Mouse (Mus musculus): ENCODE data around the gene Ppp2r2d.
A peak's percentile ranks its signal among the peaks of the same experiment; 100 is the strongest.

Ppp2r2d gene

DNA sequence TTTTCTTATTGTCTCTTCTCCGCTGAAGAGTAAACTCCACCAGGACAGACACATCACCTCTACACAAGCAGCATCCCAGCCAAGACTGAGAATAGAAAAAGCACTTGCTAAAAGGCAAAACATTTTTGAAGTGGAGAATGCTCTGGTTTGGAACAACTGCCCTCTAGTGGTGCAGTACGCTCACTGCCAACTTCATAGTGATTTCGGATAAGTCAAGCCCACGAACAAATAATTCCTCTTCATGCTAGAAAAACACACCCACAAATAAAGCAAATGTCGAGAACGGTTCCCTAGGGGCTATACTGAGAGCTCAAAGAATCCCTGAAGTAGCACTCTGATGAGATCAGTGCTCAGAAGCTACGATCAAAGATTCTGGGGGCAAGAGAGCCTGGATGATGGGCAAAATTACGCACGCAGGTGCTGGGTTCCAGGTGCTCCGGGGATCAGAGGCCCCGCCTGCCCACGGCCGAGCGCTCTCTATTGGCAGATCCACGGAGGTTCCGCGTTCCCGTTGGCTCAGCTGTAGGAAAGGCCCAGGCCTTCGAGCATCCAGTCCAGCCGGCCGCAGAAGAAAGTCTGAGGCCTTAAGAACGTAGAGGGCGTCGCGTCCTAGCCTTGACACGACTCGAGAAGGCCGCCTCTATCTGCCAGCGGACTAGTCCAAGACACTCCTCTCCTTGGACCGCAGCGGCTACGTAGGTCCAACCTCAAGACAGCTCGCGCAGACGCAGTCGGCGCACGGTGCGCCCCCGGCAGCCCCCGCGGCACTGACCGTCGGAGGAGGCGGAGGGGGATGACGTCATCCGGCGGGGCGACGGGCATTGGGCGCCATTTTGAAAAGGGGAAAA lies at the start of gene Ppp2r2d, which contains the start of gene Mapk1ip1:
Gene Ppp2r2d (plus strand): TSS at position 536 of the 848 bp plus-strand sequence.
Gene Mapk1ip1 (minus strand): TSS at position 730 of the 848 bp plus-strand sequence.
- DNase-seq = peak; percentile 97

DNA sequence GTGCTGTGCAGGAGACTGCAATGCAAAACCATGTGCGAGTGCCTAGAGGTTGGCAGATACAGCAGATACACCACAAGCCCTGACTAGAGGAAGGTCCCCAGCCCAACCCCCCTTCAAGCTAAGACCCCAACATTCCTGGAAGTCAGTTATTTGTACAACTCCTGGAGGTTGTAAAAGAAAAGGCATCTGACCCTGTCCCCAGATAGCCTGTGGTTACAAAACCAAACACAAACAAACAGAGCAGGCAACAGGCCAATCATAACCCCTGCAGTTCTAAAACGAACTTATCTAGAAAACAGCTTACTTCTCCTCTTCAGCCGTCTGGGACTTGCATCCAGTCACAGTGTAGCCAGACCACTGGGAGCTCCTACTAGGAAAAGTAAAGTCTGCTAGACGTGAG lies 42.5 kb upstream of the Ppp2r2d start:
- DNase-seq = no peak

DNA sequence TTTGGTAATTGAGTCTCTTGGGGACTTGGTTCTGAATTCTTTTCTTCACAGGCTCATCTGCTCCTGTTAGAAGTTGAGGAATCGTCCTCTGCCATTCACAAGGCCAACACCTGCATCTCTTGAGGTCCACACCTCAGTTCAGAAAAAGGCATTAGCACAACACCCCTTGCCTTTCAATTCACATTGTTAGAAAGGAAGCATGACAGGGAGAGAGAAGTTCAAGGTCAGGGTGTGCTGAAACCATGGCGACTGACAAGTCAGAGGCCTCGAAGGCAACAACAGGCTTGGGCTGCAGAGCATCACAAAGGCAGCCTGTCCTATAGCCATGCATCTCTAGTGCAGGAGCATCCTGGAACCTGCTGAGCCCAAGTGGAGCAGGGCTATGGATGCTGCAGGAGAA lies 38.7 kb upstream of the Ppp2r2d start:
- no peak for DNase-seq

DNA sequence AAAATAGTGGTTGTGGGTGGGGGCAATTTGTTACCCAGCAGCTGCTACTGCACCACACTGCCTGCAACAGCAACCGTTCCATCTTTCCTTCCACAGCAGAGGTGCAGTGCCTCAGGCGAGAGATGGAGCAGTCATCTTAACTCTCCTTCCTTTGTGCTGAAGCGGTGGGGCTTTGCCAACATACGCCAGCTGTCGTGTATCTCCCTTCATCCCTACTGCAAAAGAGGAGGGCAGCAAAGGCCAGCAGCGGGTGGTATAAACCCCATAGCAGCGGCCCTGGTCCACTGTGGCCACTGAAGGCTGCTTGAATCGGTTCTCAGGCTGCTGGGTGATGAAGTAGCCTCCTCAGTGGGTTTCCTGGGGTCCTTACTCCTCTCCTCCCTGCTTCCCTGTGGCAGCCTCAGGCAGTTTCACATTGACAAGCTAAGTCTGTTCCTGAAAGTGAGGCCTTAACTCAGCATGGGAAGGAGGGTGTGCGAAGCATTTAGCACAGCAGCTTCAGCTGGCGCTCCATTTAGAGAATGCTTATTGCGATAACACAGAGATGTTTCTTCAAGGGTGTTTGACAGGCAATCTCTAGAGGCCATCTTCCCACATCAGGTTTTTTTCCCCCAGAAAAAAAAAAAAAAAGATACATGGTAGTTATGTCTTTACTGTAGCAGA lies 32.5 kb upstream of the Ppp2r2d start:
- DNase-seq = no peak

DNA sequence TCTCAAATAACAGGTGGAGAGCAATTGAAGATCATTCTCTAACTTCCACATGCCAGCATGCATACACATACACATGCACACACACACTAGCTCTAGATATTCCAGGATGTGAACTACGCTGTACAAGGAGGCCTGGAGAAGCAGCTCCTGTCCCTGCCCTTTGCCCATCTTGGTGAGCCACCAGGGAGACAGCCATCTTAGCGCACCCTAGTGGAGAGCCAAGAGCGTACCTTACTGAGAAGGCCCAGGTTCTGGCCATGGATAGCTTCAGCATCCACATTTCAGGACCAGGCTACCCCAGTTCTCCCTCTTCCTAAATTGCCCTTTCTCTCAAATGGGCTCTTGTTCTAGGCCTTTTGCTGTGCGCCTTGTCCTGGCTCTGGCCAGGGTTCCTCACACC lies 27.6 kb upstream of the Ppp2r2d start:
- DNase-seq = no peak

DNA sequence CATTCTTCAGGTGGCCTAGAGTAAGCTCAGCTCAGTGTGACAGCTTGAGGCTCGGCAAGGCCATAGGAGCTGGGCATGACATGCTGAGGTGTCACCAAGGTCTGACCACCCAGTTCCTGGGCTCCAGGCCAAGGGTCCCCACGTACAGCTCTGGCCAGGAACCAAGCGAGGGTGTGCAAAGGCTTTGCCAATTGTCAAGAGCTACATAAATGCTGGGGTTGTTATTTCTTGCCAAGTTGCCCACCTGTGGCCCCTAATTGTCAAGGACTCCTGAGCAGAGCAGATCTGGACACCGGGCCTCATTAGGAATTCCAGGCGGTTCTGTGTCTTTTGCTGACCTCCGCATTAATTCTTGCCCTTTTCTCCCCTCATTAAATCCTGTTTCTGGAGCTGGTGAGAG lies 21.5 kb upstream of the Ppp2r2d start:
- no peak for DNase-seq

DNA sequence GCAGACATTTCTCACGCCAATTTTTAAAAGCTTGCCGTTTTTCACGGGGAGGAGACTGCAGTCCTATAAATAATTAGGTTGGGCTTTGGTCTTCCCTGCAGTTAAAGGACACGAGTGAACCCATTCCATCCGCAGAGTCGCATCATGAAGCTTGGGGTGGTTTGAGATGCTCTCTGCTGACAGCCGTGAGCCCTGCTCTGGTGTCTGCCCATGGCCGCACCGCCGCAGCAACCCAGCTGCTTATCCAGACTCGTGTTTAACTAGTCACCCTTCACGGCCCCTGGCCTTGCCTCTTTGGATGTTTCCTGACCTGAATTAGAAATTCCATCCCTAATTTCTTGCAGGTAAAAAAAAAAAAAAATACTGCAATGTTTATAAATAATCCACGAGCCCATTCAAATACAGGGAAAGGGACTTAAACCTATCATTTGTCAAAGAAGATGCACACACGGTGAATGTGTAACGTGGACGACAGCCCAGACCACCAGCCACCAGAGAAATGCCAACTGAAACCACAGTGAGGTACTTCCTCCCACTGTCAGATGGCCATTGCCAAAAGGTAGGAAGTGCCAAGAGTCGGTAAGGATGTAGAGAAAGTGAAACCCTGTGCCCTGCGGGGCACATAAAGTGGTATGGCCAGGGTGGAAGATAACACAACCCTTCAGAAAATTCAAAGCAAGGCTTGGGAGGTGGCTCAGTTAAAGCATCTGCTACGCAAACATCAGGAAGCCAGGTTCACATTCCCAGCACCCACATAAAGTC lies 20.7 kb upstream of the Ppp2r2d start:
- DNase-seq = no peak

DNA sequence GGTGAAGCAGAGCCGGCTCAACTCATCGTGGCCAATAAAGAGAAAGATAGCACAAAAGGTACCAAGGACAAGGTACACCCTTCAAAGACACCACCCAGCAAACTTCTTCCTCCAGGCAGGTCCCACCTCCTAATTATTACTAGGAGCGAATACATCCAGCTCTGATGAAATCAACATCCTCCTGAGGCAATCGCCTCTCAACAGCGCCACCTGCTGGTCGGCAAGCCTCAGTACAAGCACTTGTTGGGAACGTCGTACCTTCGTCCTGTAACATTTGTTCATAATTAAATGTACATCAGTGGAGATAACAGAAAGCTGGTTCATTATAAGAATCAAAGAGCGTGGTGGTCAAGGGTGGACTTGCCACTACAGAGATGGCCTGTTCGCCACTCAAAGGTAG lies 18.1 kb upstream of the Ppp2r2d start:
- peak; percentile 44 for DNase-seq

DNA sequence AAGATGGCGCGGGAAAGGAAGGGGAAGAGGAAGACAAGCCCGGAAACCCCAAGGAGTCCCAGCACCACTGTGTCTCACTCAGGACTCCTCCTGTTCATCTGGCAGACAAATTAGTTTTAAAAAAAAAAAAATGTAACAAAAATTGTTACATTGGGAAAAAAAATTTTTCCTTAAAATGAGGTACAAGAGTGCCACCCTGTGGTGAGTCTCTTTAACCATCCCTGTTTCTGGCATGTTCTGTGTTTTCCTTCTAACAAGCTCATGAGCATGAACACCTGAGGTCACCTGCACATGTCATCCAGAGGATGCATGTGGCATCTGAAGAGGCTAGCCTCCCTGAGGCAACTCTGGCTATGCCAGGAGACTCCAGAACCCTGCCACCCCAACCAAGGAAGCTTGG lies 10.9 kb upstream of the Ppp2r2d start:
- no peak for DNase-seq

DNA sequence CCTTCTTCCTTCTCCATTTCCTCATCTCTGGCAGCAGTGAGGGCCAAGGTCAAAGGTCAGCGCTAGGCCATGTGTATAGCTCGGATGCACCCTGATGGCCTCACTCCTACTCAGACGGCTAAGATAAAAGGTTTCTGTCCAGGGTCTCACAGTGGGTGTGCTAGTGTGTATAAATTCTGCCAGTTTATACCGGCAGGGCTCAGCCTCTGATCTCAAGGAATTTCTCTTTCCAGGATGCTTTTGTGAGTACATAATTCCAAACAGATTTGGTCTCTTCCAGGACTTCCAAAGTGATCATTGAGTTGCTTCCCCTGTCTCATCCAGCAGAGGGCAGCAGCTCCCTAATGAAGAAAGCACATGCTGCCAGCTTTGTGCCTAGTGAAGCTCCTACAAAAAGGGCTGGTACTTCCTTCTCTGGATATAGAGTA lies 5.3 kb upstream of the Ppp2r2d start:
- peak; percentile 72 for DNase-seq

DNA sequence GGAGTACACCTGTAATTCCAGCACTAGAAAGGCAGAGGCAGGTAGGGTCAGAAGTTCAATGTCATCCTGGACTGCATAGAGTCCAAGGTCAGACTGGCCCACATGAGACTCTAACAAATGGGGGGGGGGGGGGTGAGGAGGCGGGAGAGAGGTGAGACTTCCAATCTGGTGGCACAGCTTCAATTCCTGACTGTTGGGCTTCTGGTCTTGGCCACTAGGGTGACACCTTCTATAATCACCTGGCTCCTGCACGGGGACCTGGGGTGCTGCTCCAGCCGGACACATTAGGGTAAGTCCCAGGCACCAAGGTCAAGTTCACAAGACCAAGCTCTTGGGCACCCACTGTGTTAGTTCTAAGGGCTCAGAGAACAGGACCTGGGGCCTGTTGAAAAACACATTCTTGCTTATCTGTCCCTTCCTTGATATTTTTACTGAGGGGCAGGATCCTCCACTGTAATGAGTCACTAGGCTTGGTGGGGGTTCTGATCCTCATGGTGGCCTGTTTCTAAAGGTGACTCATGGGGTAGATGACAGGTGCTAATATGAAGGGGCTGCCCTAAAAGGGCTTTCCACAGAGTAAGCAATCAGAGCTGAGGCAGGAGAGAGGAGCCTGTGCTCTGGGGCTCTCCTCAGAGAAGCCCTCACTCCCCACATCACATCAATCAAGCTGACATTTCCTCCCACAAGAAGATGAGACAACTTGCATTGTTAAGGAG lies 4.3 kb upstream of the Ppp2r2d start:
- DNase-seq = no peak

DNA sequence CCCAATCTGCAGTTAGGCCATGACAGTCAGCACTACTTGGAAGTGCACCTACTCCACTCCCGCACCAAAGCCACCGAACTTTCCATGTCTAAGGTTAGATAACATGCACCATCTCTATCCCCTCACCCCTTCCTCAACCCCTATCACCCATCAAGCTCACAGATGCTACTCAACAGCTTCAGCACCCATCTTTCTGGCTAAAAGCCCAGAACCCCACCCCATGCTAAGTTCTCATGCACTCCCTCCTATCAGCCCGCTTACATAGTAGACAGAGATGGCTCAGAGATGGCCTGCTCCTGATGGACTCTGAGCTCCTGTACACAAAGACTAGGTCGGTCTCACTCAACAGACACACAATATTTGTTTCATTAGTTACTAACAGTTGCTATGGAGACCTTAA lies 2.5 kb upstream of the Ppp2r2d start:
- DNase-seq = no peak

DNA sequence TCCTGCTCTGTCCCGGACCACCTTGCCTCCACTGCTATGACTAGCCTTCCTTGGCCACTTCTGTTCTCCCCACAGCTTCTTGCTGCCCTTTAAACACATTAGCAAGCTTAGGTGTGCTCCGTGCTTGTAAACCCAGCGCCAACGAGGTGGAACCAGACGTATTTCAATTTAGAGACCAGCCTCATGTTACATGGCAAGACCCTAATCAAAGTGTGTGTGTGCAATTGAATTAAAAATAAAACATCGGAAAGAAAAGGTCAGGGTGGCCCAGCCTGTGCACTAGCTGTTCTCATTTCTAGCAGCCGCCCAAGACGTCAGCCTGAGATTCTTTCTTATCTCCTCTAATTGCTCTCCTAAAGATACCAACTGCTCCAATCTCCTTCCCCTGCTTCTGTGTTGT lies 768 bp upstream of the Ppp2r2d start:
- no peak for DNase-seq

DNA sequence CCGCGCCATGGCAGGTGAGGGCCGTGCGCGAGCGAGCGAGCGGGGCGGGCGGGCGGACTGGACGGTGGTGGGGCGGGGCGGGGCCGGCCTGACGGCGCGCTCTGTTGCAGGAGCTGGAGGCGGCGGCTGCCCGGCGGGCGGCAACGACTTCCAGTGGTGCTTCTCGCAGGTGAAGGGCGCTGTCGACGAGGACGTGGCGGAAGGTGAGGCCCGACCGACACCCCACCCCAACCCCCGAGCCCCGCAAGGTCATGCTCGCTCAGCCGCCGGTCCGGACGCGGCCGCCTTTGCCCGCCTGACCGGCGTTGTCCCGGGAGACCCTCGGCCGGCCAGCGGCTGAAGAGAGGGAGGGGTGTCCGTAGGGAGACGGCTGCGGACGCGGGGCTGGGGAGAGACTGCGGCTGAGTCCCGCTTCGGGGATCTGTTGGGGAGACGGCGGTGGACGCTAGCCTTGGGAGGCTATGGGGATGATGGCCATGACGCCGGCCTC lies 668 bp downstream of the Ppp2r2d start:
- no peak for DNase-seq

DNA sequence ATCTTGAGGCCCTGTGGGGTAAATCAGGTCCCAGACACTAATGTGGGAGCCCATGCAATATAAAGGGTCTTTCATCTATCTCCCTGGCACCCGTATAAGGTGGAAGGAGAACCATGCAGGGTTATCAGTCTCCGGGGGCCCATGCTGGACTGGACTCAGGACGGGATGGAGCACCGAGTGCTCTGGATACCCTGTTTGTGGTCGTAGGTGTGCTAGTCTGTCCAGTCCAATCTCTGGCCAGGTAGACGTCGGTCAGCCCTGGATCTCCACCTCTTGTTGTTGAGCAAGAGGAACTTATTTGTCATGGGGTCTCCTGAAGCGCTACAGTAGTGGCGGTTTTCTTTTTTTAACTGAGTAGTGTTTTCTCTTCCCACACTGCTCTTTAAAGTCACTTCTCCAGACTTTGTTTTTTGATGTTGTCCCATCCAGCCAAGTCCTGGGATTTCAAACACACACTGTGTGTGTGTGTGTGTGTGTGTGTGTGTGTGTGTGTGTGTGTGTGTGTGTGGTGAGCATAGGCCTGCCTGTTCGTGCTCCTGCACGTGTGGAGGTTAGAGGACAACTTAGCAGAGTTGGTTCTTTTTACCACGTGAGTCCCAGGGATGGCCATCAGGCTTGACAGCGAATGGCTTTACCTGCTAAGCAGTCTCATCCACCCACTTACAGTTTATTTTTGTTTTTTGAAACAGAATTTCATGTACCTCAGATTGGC lies 1.6 kb downstream of the Ppp2r2d start:
- DNase-seq = no peak

DNA sequence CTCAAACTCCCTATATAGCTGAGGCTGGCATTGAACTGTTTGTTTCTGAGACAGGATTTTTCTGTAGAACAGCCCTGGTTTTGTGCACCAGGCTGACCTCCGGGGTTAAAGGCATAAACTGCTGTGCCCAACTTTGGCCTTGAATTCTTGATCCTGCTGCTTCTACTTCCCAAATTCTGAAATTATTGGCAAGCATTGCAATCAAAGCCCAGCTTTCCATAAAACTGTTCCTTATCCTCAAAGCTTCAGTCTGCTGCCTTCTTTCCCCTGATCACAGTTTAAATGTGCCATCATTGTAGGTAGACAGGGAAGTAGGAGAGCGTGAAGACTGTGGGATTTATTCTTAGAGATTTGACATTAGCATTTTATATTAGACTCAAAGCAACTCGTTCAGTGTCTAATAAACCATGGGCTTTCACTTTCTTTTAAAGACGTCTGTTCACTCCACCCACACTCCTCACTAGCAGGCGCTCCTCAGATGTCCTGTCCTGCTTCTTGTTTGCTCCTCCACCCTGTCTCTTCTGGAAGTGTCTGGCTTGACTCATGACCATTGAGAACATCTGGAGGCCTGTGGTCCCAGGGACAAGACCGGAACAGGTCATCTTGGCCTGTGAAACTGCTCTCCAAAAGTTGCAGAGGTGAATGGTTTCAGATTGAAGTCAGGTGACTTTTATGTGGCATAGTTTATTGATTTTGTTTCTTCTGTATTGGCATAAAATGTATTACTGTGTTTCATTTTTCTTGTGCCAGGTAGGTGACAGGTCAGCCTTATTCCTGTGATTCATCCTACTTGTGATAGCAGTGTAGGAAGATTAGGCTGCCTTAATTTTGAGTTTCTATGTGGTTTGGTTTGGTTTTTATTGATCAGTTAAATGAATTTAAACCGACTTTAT lies 2.4 kb downstream of the Ppp2r2d start:
- DNase-seq = no peak

DNA sequence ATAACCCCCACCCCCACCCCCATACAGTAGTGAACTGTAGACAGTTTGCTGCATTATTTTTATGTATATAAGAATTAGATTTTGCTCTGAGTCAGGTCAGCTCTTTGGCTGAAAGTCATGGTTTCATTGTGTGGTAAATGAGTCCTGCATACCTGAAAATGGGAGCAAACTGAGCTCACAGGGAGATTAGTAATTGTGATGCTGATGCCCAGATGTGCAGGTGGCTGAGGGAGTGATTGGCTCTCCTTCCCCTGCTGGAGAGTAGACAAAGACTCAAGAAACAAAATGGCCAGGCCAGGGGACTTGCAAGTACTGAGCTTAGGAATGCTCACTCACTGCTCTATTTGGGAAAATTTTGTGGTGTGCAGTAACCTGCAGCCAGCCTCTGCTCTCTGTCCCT lies 4.2 kb downstream of the Ppp2r2d start:
- DNase-seq = no peak

DNA sequence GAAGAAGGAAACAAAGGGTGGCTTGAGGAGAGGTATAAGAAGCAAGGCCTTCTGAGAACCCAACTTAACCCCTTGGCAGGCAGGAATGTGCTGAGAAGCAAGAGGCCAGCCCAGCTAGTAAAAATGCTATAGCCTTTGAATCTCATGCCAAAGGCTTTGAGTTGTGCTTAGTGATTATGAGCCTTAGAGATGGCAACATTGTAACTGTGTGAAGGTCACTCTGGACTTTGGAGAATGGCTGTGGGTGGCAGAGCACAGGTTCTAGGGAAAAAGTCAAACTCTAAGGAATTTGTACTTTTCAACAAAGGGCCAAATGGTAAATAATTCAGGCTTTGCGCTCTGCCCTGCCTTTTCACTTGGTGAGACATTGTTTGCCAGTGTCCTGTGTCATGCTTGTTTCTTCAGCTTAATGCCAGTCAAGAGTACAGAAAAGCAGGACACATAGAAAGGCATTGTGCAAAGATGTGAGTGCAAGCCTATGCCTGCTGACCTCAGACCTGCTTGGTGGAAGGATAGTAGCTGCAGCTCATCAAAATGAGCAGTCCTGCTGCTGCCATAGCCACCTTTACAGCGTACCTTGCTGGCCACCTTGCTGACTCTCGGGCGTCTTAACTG lies 7.6 kb downstream of the Ppp2r2d start:
- DNase-seq = no peak

DNA sequence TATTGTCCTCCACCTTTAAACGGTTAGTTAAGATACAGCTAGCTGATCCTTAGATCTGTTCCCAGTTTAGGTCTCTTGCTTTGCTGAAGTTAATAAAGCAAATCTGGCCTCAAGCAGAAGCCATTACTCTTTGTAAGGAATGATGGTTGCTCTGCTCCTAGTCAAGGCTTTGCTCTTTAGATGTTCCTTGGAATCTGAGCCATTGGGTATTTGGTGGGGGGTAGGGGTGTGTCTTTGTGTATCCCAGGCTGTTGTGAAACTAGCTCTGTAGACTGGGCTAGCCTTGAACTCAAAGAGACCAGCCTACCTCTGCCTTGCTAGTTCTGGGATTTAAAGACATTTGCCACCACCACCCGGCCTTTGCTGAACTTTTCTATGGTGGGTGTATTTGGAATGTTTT lies 8.3 kb downstream of the Ppp2r2d start:
- no peak for DNase-seq

DNA sequence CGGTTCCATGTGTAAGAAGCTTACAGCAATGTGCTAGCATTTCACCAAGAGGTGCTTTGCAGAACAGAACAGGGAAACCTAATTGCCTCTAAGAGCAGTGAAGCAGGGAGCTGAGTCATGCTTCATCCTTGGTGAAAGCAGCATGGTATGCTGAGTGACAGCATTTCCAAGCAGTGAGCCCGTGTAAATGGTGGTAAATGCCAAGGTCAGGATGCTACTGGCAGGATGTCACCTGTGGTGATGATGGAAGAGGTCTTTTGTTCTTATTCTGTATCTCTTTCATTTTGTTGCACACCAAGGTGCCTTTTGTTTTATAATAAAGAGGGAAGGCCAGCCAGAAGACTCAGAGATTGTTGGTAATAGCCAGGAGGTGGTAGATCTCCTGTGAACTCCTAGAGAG lies 10.8 kb downstream of the Ppp2r2d start:
- DNase-seq = no peak

Measured in cerebellum, adult 11 months (tissue).